Mouse (Mus musculus) adrenal gland, postnatal 25 days (tissue): ENCODE results near the gene Fam104a. TPM values are rescaled to one million over a fixed set of nuclear protein-coding genes. Genes with fewer than 3 reads are reported as not detected.

Experiments used
- DNase-seq: peaks from one replicate; pipeline ENCODE4 v3.0.0; 2021; ENCODE audit warnings: mixed read lengths
- total RNA-seq: library from RNA; stranded (reverse); gene quantifications from 2 replicates; pipeline ENCODE4 v1.2.3, GENCODE M21; 2021

Fam104a gene
- total RNA-seq, 1 experiment from 2014 or later: 29.1 TPM

DNA sequence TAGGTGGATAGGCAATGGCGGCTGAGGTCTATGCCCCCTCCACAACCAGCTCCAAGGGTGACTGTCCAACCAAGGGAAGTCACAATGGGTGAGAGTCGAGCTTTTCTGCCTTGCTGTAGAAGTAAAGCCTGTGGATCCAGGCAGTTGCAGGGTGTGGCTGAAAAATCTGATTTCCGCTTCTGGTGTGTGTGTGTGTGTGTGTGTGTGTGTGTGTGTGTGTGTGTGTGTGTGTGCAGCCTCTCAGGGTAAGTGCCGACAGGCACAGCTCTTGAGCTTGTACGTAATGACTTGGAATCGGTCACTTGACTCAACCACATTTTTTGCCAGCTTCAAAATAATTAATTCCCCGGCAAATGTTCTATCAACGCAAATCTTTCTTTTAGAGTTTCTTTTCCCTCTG is 52.7 kb downstream of the Fam104a start:
- DNase-seq: no peak

DNA sequence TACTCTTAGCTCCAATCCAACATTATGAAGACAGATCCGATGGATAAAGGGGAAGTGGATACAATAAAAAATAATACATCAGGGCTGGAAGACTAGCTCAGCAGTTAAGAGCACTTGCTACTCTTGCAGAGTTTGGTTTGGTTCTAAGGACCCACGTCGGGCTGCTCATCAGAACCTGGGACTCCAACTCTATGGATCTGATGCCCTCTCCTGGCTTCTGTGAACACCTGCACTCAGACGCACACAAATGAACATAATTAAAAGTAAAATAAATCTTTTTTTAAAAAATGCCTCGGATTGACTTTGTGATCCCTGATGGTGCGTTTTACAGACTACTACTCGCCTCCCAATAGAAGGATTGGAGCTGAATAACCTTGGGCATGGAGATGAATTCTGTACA is 53.3 kb downstream of the Fam104a start:
- DNase-seq: no peak

DNA sequence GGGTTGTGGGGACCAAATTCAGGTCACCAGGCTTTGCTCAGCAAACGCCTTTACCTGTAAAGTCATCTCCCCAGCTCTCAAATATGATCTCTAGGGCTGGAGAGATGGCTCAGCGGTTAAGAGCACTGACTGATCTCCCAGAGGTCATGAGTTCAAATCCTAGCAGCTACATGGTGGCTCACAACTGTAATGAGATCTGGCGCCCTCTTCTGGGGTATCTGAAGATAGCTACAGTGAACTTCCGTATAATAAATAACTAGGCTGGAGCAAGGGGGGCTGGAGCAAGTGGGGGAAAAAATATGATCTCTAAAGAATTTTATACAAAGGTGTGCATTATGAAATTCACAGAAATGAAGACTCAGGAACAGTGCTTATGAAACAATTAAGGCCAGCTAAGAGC is 56.2 kb downstream of the Fam104a start:
- DNase-seq: no peak

DNA sequence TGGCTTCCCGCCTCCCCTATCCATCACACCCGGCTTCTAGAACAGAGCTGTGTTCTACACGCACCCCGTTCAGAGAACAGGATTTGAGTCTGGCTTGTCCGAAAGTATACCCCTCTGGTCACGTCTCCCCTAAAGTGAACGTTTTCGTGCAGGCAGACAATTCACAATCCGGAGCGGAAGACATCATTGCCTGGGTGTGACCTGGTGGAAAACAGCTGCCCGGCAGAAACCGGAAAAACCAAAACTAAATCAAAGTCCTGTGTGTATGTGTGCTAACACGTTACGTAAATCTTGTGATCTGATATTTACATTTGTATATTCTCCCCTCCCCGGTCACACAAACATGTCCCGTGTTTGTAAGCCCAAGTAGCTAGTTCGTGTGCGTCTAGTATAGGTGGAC is 58.5 kb downstream of the Fam104a start:
- no peak for DNase-seq

DNA sequence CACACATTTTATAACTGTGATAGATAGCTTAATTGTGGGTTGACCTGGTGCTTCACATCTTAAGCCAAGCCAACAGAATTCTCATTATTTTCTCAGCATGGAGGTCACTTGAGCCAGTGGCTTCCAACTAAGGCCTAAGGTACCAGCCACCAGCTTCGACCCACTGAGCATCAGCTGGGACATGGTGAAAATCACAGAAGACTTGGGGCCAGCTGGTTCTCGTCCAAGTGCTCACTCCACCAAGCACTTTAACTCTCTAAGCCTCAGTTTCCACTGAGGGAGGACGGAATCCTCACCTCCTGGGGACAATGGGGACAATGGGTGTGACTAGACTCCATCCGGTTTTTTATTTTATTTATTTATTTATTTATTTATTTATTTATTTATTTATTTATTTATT is 61.9 kb downstream of the Fam104a start:
- DNase-seq: no peak

DNA sequence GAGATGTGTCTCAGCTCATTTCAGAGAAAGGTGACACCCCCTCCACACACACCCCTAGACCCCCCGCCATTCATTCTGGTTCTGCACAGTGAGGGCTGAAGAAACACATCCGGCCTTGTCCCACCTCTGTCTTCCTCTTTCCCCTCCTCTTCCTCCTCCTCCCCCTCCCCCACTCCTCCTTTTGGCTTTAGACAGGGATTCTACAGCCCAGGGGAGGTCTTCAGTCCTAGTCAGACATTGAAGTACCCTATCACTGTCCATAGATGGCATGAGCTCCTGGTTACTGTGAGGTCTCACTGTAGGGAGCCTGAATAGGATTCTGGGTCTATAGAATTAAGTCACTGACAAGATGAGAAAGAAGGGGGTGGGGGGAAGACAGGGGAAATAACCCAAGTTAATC is 63.0 kb downstream of the Fam104a start:
- DNase-seq: no peak

DNA sequence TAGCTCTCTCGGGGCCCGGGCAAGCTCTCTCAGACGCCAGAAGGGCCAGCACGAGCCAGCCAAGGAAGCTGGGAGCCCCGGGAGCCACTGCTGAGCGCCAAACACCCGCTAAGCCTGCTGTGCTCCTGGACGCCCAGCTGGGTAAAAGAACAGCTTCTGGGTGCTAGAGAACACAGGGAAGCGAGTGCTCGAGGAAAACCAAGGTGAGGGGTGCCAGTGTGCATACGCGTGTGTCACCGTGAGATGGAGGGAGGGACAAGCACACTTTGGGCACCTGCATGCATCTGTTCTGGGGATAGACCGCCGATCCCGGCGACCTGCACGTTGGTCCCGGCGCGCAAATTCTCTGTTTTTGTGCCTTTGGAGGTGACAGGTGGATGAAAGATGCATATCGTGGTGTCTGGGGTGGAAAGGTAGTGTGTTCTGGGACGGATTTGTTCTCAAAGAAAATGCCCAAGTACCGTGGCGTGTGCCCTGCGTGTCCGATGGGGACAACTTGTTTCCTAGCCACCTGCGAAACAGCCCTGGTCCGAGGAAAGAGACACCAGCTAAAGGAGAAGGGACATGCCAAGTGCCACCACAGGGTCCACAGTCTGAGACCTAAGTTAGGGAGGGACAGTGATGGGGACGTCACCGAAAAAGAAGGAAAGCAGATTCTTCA is 64.4 kb downstream of the Fam104a start:
- no peak for DNase-seq

DNA sequence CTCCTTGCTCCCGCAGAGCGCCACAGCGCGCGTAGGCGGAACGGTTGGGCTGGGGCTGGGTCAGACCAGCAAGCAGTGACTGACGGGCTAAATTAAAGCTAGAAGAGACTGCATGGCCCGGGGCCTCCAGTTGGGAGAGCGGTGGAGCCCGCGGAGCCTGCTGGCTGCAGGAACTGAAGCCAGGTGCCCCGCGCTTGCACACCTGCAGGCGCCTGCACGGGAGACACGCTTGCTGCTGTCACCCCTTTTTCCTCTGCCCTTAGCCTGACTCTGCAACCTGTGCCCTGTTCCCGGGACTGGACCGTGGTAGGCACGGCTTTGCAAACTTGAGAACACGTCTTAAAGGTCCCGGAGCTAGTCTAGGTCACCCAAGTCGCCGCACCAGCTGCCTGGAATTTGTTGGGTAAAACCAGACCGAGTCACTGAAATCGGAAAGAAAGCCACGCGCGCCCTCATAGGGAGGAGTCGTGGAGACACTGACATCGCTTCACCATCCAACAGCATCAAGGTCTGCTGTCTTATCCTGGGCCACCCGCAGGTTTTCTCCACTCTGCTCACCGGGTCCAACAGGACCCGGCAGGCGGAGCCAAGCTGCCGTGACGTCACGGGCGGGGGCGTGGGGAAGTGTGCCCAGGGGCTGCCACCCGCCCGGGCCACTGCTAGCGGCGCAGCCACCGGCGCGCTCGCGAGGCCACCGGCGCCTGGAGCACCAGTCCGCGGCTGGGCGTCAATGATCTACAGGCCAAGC is 65.1 kb downstream of the Fam104a start, which contains the start of gene Sstr2:
TSS of gene Sstr2 (plus strand) at position 671 of the 748 bp plus-strand sequence.
- peak; percentile 84 for DNase-seq

DNA sequence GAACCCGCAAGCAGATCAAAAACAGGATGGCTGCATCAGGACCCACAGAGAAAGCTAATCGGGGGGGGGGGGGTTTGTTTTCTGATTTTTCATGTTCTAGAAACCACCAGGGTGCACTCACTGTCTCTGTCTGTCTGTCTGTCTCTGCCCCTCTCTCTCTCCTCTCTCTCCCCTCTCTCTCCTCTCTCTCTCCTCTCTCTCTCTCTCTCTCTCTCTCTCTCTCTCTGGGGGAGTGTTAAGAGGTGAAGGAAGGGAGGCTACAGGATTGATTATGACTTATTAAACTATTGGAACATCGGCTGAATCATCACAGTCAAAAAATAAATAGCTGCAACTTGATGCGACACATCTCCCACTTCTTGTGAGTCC is 65.7 kb downstream of the Fam104a start:
- no peak for DNase-seq

DNA sequence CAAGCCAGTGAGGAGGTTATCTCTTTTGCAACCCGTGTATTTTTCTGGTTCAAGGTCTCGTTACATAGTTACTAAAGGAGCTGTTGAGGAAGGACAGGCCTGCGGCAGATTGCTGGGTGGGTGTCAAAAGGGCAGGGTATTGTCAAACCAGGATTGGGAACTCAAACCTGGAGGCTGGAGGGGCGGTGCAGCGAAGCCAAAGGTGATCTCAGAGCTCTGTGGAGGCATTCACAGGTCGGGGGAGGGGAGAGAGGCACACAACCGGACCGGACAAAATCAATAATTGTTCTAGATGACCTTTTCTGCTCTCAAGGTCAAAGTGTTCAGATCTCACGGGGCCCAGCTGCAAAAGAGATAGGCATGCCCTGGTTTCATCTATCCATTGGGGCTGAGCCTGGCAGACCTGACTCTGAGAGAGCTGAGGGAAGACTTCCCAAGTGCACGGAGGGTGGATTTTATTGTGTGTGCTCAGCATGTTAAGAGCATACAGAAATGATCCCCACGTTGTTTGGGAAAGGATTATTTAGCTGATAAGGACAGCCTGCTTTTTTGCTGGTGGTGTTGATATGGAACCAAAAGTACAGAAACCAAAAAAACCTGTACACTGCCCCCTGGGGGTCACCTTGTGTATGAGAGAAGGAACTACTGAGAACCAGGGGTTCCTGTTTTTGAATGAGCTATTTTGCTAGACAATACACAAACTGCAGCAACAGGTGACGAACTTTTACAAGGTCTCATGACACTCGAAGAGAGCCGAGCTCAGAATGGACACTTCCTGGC is 66.6 kb downstream of the Fam104a start:
- peak; percentile 69 for DNase-seq

DNA sequence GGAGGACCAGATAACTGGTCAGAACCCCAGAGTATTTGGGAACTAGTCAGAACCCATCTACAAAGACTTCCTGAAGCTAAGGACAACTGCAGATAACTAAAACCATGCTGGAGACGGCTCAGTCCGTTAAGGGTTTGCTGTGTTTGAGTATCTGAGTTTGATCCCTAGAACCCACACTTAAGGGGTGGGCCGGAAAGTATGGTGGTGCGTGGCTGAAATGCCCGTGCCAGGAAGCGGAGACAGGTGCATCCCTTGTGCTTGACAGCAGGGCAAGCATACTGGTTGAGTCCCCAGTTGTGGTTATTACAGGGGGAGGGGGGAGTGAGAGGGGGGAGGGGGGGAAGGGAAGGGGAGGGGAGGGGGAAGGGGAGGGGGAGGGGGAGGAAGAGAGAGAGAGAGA is 69.5 kb downstream of the Fam104a start:
- DNase-seq: no peak

DNA sequence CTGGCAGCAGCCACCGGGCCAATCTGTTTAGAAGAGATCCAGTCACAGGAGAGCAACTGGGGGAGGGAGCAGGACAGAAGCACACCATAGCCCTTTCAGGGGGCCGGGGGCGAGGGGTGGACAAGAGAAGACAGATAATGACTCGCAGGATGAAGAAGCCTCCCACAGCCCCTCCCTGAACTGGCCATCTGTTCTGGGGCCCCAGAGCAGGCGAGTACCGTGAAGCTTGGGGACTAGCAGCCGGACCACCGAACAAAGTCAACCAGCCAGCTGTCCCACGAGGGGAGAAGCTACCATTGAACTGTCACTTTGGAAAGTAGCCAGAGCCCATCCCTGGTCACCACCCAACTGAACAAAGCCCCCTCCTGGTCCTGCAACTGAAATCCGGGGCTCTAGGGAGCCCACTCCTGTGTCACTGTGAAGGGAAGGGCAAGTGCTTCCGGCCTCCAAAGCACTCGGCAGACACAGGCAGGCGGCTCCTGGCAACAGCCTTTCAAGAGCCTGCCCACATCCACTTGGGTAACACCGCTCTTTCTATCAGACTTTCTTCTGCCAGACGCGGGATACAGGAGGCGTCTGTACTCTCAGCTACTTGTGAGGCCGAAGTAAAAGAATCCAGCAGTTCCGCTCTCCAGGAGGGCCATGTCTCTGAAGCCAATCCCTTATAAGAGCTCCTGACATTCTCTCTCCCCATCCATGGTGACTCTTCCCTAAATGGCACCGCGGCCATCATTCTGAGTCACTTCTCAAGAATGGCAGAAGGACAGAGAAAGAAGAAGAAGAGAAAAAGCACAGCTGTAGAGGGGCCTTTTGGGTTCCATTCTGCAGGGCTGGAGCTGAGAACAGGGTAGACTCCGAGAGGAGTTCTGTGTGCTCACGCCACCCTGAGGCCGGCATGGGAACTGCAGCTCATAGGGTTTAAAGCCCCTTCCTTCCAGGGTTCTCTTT is 72.0 kb downstream of the Fam104a start:
- peak; percentile 67 for DNase-seq

Other genes with a start within 250 kb of the Fam104a start
- gene Sstr2, start 64.8 kb downstream of the Fam104a start, total RNA-seq: 0.85 and 2.6 TPM in 2 replicates
- gene Cog1, start 35.0 kb downstream of the Fam104a start, total RNA-seq: 47.7 and 56.8 TPM in 2 replicates
- gene Slc39a11, start 34.1 kb downstream of the Fam104a start, total RNA-seq: 19.8 and 26.3 TPM in 2 replicates
- gene D11Wsu47e, start 257 bp upstream of the Fam104a start, total RNA-seq: 21.7 and 22.4 TPM in 2 replicates
- gene Cpsf4l, start 25.9 kb upstream of the Fam104a start, total RNA-seq: 0.76 TPM in 2 replicates
- 114 and 133 TPM in 2 replicates for gene Cdc42ep4, start 67.7 kb upstream of the Fam104a start, total RNA-seq